Mouse (Mus musculus) lung, embryonic 16.5 days (tissue): Measurements from ENCODE around the gene Sprr2h. TPM values are rescaled to one million over a fixed set of nuclear protein-coding genes. Genes with fewer than 3 reads are reported as not detected.

ENCODE experiments used
- ATAC-seq: fragments of 200-750 bp; cut with Nextera tagmentation; 2 replicates; pipeline ENCODE4 v1.8.0; 2017; ENCODE audit warnings: low read depth, mild to moderate bottlenecking, moderate library complexity
- H3K27ac ChIP-seq: fragments of 300-500 bp; sonication (generic); 2 replicates; pipeline ENCODE4 v1.5.1; 2014; ENCODE audit warnings: mild to moderate bottlenecking, control low read depth, low read length
- H3K27me3 ChIP-seq: fragments of 300-500 bp; sonication (generic); 2 replicates; pipeline ENCODE4 v1.6.1; 2014; ENCODE audit warnings: low read depth, low read length, mixed read lengths; ENCODE audit not compliant: control insufficient read depth, insufficient read depth
- H3K36me3 ChIP-seq: fragments of 300-500 bp; sonication (generic); 2 replicates; pipeline ENCODE4 v1.6.1; 2014; ENCODE audit warnings: low read length; ENCODE audit not compliant: control insufficient read depth, insufficient read depth
- H3K4me1 ChIP-seq: fragments of 300-500 bp; sonication (generic); replicated peaks from 2 replicates; pipeline ENCODE4 v1.6.1; 2014; ENCODE audit warnings: low read length, mixed read lengths; ENCODE audit not compliant: control insufficient read depth, insufficient read depth
- H3K4me2 ChIP-seq: fragments of 300-500 bp; sonication (generic); 2 replicates; pipeline ENCODE4 v1.6.1; 2014; ENCODE audit warnings: low read depth, low read length, control low read depth
- H3K4me3 ChIP-seq: fragments of 300-500 bp; sonication (generic); 2 replicates; pipeline ENCODE4 v1.5.1; 2014; ENCODE audit warnings: mild to moderate bottlenecking, low read length, control low read depth
- H3K9ac ChIP-seq: fragments of 300-500 bp; sonication (generic); 2 replicates; pipeline ENCODE4 v1.6.1; 2014; ENCODE audit warnings: low read length, control low read depth
- H3K9me3 ChIP-seq: fragments of 300-500 bp; sonication (generic); 2 replicates; pipeline ENCODE4 v1.6.1; 2016; ENCODE audit warnings: low read length; ENCODE audit not compliant: control insufficient read depth
- WGBS: fragments of 180-500 bp; shearing (Covaris S2); extraction: QIAGEN DNeasy Blood & Tissue Kit; methylation state at CpG from one replicate; pipeline ENCODE4 v1.1.7; 2014; 5-methylcytosine and 5-hydroxymethylcytosine counted together
- polyA plus RNA-seq: library from polyadenylated mRNA; unstranded; fragments of >200 nt; fragmentation: Nextera tagmentation; extraction: Ambion mirVana; gene quantifications from 2 replicates; pipeline ENCODE4 v1.2.1, GENCODE M21; 2015

The Sprr2h gene
- polyA plus RNA-seq, result not detected in 2 replicates

DNA sequence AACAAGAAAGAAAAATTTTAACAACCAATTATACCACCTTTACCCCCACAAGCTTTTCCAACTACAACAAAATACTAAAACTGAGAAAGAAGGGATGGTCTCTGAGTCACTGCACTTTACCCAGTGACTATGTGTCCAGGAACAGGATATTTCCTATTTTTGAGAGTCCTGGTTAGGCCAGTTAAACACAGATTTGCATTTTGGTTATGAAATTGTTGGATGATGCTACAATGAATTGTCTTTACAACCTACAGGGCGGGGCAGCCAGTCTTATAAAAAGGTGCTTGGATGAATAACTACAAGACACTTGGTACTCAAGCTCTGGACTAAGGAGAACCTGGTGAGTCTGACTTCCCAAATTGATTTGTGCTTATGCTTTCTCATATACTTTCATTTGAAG lies at the start of gene Sprr2h:
TSS of gene Sprr2h (plus strand) at position 301 of the 400 bp plus-strand sequence.
- Histone ChIP-seq H3K4me3 (no peak within 1 kb of the TSS), H3K36me3 (no peaks in the 10 kb centered on the region), H3K27me3 (no peaks in the 10 kb centered on the region), H3K4me1 (no peaks in the 10 kb centered on the region), H3K27ac (no peak within 1 kb of the TSS), H3K4me2 (no peak within 1 kb of the TSS), H3K9ac (no peak within 1 kb of the TSS), H3K9me3 (no peaks in the 10 kb centered on the region)
- 70% methylated on average over 1 of the region's 1 CpGs for WGBS
- ATAC-seq, result no peak

- no peak overlapping the region for H3K4me3 ChIP-seq
- 53% methylated on average over 1 of the region's 1 CpGs for WGBS
- no peak overlapping the region for H3K4me2 ChIP-seq
- H3K9me3 ChIP-seq, result no peaks in the 10 kb centered on the region
- H3K36me3 ChIP-seq, result no peaks in the 10 kb centered on the region
- H3K27ac ChIP-seq, result no peak overlapping the region
- H3K9ac ChIP-seq, result no peak overlapping the region
- H3K27me3 ChIP-seq, result no peaks in the 10 kb centered on the region
- H3K4me1 ChIP-seq, result no peaks in the 10 kb centered on the region
- no peak for ATAC-seq
Measured at GRCm38 (mm10) chr3:92336278-92336677, 49.2 kb upstream of the Sprr2h start.

DNA sequence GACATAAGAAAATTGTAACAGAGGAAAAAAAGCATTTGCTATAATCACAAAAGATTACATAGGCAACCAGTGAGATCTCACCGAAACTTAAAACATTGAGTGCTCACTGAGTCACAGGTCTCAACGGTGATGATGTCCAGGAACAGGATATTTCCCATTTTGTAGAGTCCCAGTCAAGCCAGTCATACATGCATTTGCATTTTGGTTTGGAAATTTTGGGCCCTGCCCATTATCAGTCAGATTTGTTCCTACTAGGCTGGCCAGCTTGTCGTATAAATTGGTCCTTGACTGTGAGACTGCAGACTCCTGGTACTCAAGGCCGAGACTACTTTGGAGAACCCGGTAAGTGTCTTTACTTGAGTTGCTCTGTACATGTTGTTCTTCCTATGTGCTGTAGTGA lies 46.6 kb upstream of the Sprr2h start, which contains the start of gene Sprr2d:
TSS of gene Sprr2d (plus strand) at position 301 of the 400 bp plus-strand sequence.
- H3K27ac ChIP-seq, result no peak within 1 kb of the TSS
- 84% methylated on average over 5 of the region's 5 CpGs for WGBS
- no peaks in the 10 kb centered on the region for H3K36me3 ChIP-seq
- ATAC-seq, result no peak
- H3K4me2 ChIP-seq, result no peak within 1 kb of the TSS
- H3K9ac ChIP-seq, result no peak within 1 kb of the TSS
- H3K9me3 ChIP-seq, result no peaks in the 10 kb centered on the region
- H3K27me3 ChIP-seq, result no peaks in the 10 kb centered on the region
- no peak within 1 kb of the TSS for H3K4me3 ChIP-seq
- H3K4me1 ChIP-seq, result no peaks in the 10 kb centered on the region

GRCm38 (mm10) chr3:92351843-92352242 lies 33.6 kb upstream of the Sprr2h start, which contains the start of gene Sprr2e:
Sprr2e (plus strand) TSS chr3:92352143.
- WGBS, result 70% methylated on average over 2 of the region's 2 CpGs
- Histone ChIP-seq H3K27ac (no peak within 1 kb of the TSS), H3K9me3 (no peaks in the 10 kb centered on the region), H3K4me2 (no peak within 1 kb of the TSS), H3K9ac (no peak within 1 kb of the TSS), H3K4me3 (no peak within 1 kb of the TSS), H3K27me3 (no peaks in the 10 kb centered on the region), H3K36me3 (no peaks in the 10 kb centered on the region), H3K4me1 (no peaks in the 10 kb centered on the region)
- no peak for ATAC-seq

DNA sequence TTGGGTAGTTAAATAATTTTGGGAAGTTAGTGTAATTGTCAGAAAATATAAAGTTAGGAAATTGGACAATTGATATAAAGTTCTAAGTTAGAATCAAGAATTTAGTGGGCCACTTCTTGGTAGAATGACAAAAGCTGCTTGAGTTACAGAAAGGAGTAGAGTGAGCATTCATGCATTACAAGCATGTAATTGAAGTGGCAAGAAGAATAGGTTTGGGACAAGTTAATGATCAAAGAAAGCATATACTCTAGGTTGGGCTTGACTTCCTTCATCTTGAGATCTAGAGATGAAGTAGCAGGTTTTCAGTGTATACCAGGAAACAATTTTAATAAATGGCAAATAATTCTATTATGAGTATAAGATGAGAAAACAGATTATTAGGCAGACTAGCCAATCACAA lies 23.9 kb upstream of the Sprr2h start:
- H3K27me3 ChIP-seq, result no peaks in the 10 kb centered on the region
- H3K27ac ChIP-seq, result no peak overlapping the region
- no peak overlapping the region for H3K4me2 ChIP-seq
- H3K4me3 ChIP-seq, result no peak overlapping the region
- H3K4me1 ChIP-seq, result no peaks in the 10 kb centered on the region
- no peak for ATAC-seq
- no peaks in the 10 kb centered on the region for H3K36me3 ChIP-seq
- no peaks in the 10 kb centered on the region; the same call in 1 of the 2 replicates for H3K9me3 ChIP-seq
- no peak overlapping the region for H3K9ac ChIP-seq

DNA sequence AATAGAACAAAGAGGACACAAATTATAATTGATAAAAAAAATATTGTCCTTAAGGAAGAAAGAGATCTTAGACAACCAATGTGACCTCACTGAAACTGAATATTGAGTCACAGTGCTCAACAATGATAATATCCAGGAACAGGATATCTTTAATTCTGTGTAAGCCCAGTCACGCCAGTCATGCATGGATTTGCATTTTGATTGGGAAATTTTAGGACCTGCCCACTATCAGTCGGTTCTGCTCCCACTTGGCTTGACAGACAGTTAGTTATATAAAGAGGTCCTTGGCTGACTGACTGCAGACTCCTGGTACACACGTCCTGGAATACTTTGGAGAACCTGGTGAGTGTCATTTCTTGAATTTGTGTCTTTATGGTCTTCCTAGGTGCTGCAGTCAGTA lies 20.6 kb upstream of the Sprr2h start, which contains the start of gene Sprr2f:
TSS of gene Sprr2f (plus strand) at position 301 of the 400 bp plus-strand sequence.
- WGBS, result 74% methylated on average over 3 of the region's 3 CpGs

DNA sequence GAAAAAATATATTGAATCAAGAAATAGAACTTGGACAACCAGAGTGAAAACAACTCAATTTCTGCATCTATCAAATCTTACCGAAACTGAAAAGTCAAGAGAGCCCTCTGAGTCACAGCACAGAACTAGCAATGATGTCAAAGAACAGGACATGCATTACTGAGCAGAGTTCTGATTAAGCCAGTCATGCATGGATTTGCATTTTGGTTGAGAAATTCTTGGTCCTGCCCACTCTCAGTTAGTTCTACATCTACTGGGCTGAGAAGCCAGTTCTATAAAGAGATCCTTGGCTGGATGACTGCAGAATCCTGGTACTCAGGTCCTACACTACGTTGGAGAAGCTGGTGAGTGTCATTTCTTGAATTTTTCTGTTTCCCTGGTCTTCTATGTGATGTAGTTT lies 11.9 kb upstream of the Sprr2h start:
- 63% methylated on average over 2 of the region's 2 CpGs for WGBS
- Histone ChIP-seq H3K27ac (no peak overlapping the region), H3K4me2 (no peak overlapping the region), H3K9me3 (no peaks in the 10 kb centered on the region), H3K36me3 (no peaks in the 10 kb centered on the region), H3K4me3 (no peak overlapping the region), H3K4me1 (no peaks in the 10 kb centered on the region), H3K9ac (no peak overlapping the region), H3K27me3 (no peaks in the 10 kb centered on the region)
- no peak for ATAC-seq

More for the DNA sequence above, 20.6 kb upstream of the Sprr2h start, which contains the start of gene Sprr2f:
- ATAC-seq, result no peak
- H3K36me3 ChIP-seq, result no peaks in the 10 kb centered on the region
- H3K9me3 ChIP-seq, result no peaks in the 10 kb centered on the region
- H3K27me3 ChIP-seq, result no peaks in the 10 kb centered on the region
- no peaks in the 10 kb centered on the region for H3K4me1 ChIP-seq
- no peak within 1 kb of the TSS for H3K4me2 ChIP-seq
- H3K27ac ChIP-seq, result no peak within 1 kb of the TSS
- no peak within 1 kb of the TSS for H3K4me3 ChIP-seq
- H3K9ac ChIP-seq, result no peak within 1 kb of the TSS

- no peak for ATAC-seq
- no peaks in the 10 kb centered on the region for H3K9me3 ChIP-seq
- no peaks in the 10 kb centered on the region for H3K27me3 ChIP-seq
- WGBS, result 37% methylated on average over 1 of the region's 1 CpGs
- no peak overlapping the region for H3K27ac ChIP-seq
- H3K36me3 ChIP-seq, result no peaks in the 10 kb centered on the region
- no peak overlapping the region for H3K4me3 ChIP-seq
- H3K4me2 ChIP-seq, result no peak overlapping the region
- H3K9ac ChIP-seq, result no peak overlapping the region
- no peaks in the 10 kb centered on the region for H3K4me1 ChIP-seq
Measured at GRCm38 (mm10) chr3:92394301-92394700, 8.8 kb downstream of the Sprr2h start.

- no peak within 1 kb of the TSS for H3K9ac ChIP-seq
- 85% methylated on average over 2 of the region's 2 CpGs for WGBS
- no peaks in the 10 kb centered on the region for H3K9me3 ChIP-seq
- no peaks in the 10 kb centered on the region for H3K36me3 ChIP-seq
- H3K27ac ChIP-seq, result no peak within 1 kb of the TSS
- ATAC-seq, result no peak
- no peak within 1 kb of the TSS for H3K4me3 ChIP-seq
- no peaks in the 10 kb centered on the region for H3K4me1 ChIP-seq
- no peaks in the 10 kb centered on the region for H3K27me3 ChIP-seq
- H3K4me2 ChIP-seq, result no peak within 1 kb of the TSS
Measured at GRCm38 (mm10) chr3:92407691-92408090, 22.2 kb downstream of the Sprr2h start, which contains the start of gene Sprr2i. Sprr2i (plus strand) TSS chr3:92407991.

- Histone ChIP-seq H3K4me2 (no peak within 1 kb of the TSS), H3K9me3 (no peaks in the 10 kb centered on the region), H3K36me3 (no peaks in the 10 kb centered on the region), H3K27ac (no peak within 1 kb of the TSS), H3K9ac (no peak within 1 kb of the TSS), H3K4me1 (no peaks in the 10 kb centered on the region), H3K27me3 (no peaks in the 10 kb centered on the region), H3K4me3 (no peak within 1 kb of the TSS)
- 89% methylated on average over 2 of the region's 2 CpGs for WGBS
- ATAC-seq, result no peak
Measured at GRCm38 (mm10) chr3:92417782-92418181, 32.3 kb downstream of the Sprr2h start, which contains the start of gene Sprr2j-ps. Sprr2j-ps (plus strand) TSS chr3:92418082.
